In the genomic region with DNA sequence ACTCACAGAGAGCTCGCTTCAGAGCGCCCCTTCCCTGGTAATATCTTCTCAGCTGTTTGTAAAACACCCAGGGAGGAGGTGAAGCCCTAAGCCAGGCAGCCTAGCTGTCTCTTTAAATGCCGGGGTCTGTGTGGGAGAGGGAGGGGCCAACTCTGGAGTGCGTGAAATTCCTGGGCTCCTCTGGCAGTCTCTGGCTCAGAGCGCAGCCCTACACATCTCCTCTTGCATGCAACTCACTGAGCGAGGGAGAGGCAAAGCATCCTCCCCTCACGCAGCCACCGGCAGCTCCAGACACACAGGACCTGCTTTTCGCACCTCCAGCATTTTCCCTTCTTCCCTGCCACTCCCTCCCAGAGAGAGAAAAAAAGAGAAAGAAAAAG, we compare ENCODE assay signal across 9 mouse cellular contexts. TPM values are rescaled to one million over a fixed set of nuclear protein-coding genes. Genes with fewer than 3 reads are reported as not detected.
DNase-seq lines count a peak whose midpoint lies in the region; ATAC-seq and TF ChIP-seq lines count a peak whose summit lies in the region.
"Had no signal": no experiment of that assay in that cellular context is flagged by ENCODE, and none has a peak within 500 bp of the region (broad histone marks: within the 10 kb centered on the region; RNA-seq: fewer than 3 reads in every experiment).

A gene (plus strand): TSS at position 186 of the 380 bp plus-strand sequence.

- ATAC-seq in lung, embryonic 14.5 days (ENCODE audit: insufficient read depth), result peak; percentile 97
- ATAC-seq in forebrain, embryonic 16.5 days, result peak; percentile 98
- peak; percentile 96 for ATAC-seq in kidney, embryonic 14.5 days (ENCODE audit: low FRiP score, low TSS enrichment)
- peak; percentile 81 for ATAC-seq in limb, embryonic 13.5 days (ENCODE audit: low FRiP score, low read depth)
- ATAC-seq in neural tube, embryonic 15.5 days (ENCODE audit: low FRiP score), result peak; percentile 93

- no peaks in the 10 kb centered on the region for H3K4me1 ChIP-seq in lung, embryonic 14.5 days (ENCODE audit: insufficient read depth)
- H3K4me1 ChIP-seq in lung, adult 2 months (ENCODE audit: control insufficient read depth, insufficient read depth, low read length), result no peaks in the 10 kb centered on the region
- peaks cover 5% of the 10 kb centered on the region for H3K4me1 ChIP-seq in forebrain, embryonic 16.5 days (replicated peaks; ENCODE audit: control insufficient read depth, insufficient read depth, low read length)
- H3K4me1 ChIP-seq in kidney, embryonic 14.5 days (ENCODE audit: control insufficient read depth, insufficient read depth, low read length), result no peaks in the 10 kb centered on the region
- H3K4me1 ChIP-seq in limb, embryonic 13.5 days, result 0 out of 2 replicates have a peak, but pooled peaks cover 6% of the 10 kb centered on the region
- H3K4me1 ChIP-seq in neural tube, embryonic 15.5 days, result peaks cover 6% of the 10 kb centered on the region
- H3K4me1 ChIP-seq: liver, embryonic 15.5 days had no signal

- H3K9ac ChIP-seq in lung, embryonic 14.5 days, result no peak within 1 kb of the TSS
- H3K9ac ChIP-seq in forebrain, embryonic 16.5 days (replicated peaks; ENCODE audit: low read depth, low read length), result peak within 1 kb of the TSS; percentile 61
- H3K9ac ChIP-seq in kidney, embryonic 14.5 days (ENCODE audit: low read depth, low read length), result no peak within 1 kb of the TSS; the same call in 1 of the 2 replicates
- H3K9ac ChIP-seq in limb, embryonic 13.5 days, result no peak within 1 kb of the TSS
- H3K9ac ChIP-seq in neural tube, embryonic 15.5 days (replicated peaks), result peak within 1 kb of the TSS; percentile 57
- H3K9ac ChIP-seq: liver, embryonic 15.5 days had no signal

- 1% methylated on average over 9 of the region's 9 CpGs for WGBS in lung, embryonic 14.5 days
- under 1% methylated on average over 9 of the region's 9 CpGs for WGBS in lung, adult 2 months
- WGBS in forebrain, embryonic 16.5 days, result 0% methylated on average over 9 of the region's 9 CpGs
- WGBS in kidney, embryonic 14.5 days, result 2% methylated on average over 9 of the region's 9 CpGs
- 0% methylated on average over 9 of the region's 9 CpGs for WGBS in limb, embryonic 13.5 days
- 0% methylated on average over 9 of the region's 9 CpGs for WGBS in neural tube, embryonic 15.5 days

- H3K4me3 ChIP-seq in lung, embryonic 14.5 days (ENCODE audit: low read depth, low read length), result peak within 1 kb of the TSS; percentile 21
- H3K4me3 ChIP-seq in lung, adult 2 months (replicated peaks; ENCODE audit: extremely low read depth, low read depth, low read length), result no peak within 1 kb of the TSS
- H3K4me3 ChIP-seq in forebrain, embryonic 16.5 days (replicated peaks; ENCODE audit: low read length), result peak within 1 kb of the TSS; percentile 57
- peak within 1 kb of the TSS; percentile 17 for H3K4me3 ChIP-seq in kidney, embryonic 14.5 days (ENCODE audit: low read length)
- H3K4me3 ChIP-seq in limb, embryonic 13.5 days, result no peak within 1 kb of the TSS
- H3K4me3 ChIP-seq in neural tube, embryonic 15.5 days (replicated peaks), result peak within 1 kb of the TSS; percentile 53
- H3K4me3 ChIP-seq: liver, embryonic 15.5 days had no signal

- no peak for TF ChIP-seq CTCF in lung, embryonic 14.5 days (IDR thresholded peaks at IDR 0.05; ENCODE audit: low read depth)
- TF ChIP-seq CTCF in lung, adult 2 months (IDR thresholded peaks at IDR 0.05; ENCODE audit: insufficient read depth, low read length), result no peak

- H3K9me3 ChIP-seq in lung, embryonic 14.5 days (ENCODE audit: low read depth, low read length), result no peaks in the 10 kb centered on the region
- H3K9me3 ChIP-seq in forebrain, embryonic 16.5 days (ENCODE audit: control insufficient read depth, low read length), result no peaks in the 10 kb centered on the region
- H3K9me3 ChIP-seq in kidney, embryonic 14.5 days (ENCODE audit: control insufficient read depth, low read length), result no peaks in the 10 kb centered on the region
- H3K9me3 ChIP-seq in limb, embryonic 13.5 days, result no peaks in the 10 kb centered on the region
- H3K9me3 ChIP-seq in neural tube, embryonic 15.5 days (replicated peaks), result no peaks in the 10 kb centered on the region
- H3K9me3 ChIP-seq: liver, embryonic 15.5 days had no signal

- no peak for TF ChIP-seq POLR2A in lung, adult 2 months (IDR thresholded peaks at IDR 0.05; ENCODE audit: borderline replicate concordance, extremely low read depth, low read depth, low read length)

- H3K4me2 ChIP-seq in lung, embryonic 14.5 days, result peak within 1 kb of the TSS; percentile 54
- peak within 1 kb of the TSS; percentile 54 for H3K4me2 ChIP-seq in forebrain, embryonic 16.5 days (ENCODE audit: low read length)
- peak within 1 kb of the TSS; percentile 33 for H3K4me2 ChIP-seq in kidney, embryonic 14.5 days (replicated peaks; ENCODE audit: low read depth, low read length)
- peak within 1 kb of the TSS; percentile 52 for H3K4me2 ChIP-seq in limb, embryonic 13.5 days (replicated peaks)
- peak within 1 kb of the TSS; percentile 65 for H3K4me2 ChIP-seq in neural tube, embryonic 15.5 days
- H3K4me2 ChIP-seq: liver, embryonic 15.5 days had no signal

- DNase-seq in lung, embryonic 14.5 days, result peak; percentile 75
- no peak for DNase-seq in lung, adult 2 months
- no peak for DNase-seq in spleen, adult 12 weeks (ENCODE audit: low spot score)
- no peak for DNase-seq in urinary bladder, postnatal 36 days (ENCODE audit: low spot score in 2 of 2)

- no peak within 1 kb of the TSS for H3K27ac ChIP-seq in lung, embryonic 14.5 days (ENCODE audit: low read depth)
- peak within 1 kb of the TSS; percentile 46 for H3K27ac ChIP-seq in forebrain, embryonic 16.5 days (ENCODE audit: low read length)
- no peak within 1 kb of the TSS for H3K27ac ChIP-seq in kidney, embryonic 14.5 days (ENCODE audit: low read depth, low read length)
- H3K27ac ChIP-seq in limb, embryonic 13.5 days, result no peak within 1 kb of the TSS
- H3K27ac ChIP-seq in neural tube, embryonic 15.5 days (replicated peaks), result peak within 1 kb of the TSS; percentile 60; the same call in 1 of the 2 replicates
- H3K27ac ChIP-seq: liver, embryonic 15.5 days had no signal

- no peaks in the 10 kb centered on the region for H3K36me3 ChIP-seq in lung, embryonic 14.5 days (ENCODE audit: insufficient read depth)
- no peaks in the 10 kb centered on the region for H3K36me3 ChIP-seq in forebrain, embryonic 16.5 days (ENCODE audit: control insufficient read depth, insufficient read depth)
- H3K36me3 ChIP-seq in kidney, embryonic 14.5 days (ENCODE audit: control insufficient read depth, insufficient read depth, low read length), result no peaks in the 10 kb centered on the region
- H3K36me3 ChIP-seq in limb, embryonic 13.5 days, result no peaks in the 10 kb centered on the region
- H3K36me3 ChIP-seq in neural tube, embryonic 15.5 days, result no peaks in the 10 kb centered on the region
- H3K36me3 ChIP-seq: liver, embryonic 15.5 days had no signal

- no peaks in the 10 kb centered on the region for H3K27me3 ChIP-seq in lung, embryonic 14.5 days (ENCODE audit: insufficient read depth, low read length)
- H3K27me3 ChIP-seq in forebrain, embryonic 16.5 days (replicated peaks; ENCODE audit: control insufficient read depth, insufficient read depth, low read length), result no peaks in the 10 kb centered on the region
- H3K27me3 ChIP-seq in kidney, embryonic 14.5 days (ENCODE audit: control insufficient read depth, insufficient read depth, low read length), result no peaks in the 10 kb centered on the region
- H3K27me3 ChIP-seq in limb, embryonic 13.5 days, result no peaks in the 10 kb centered on the region
- H3K27me3 ChIP-seq in neural tube, embryonic 15.5 days (replicated peaks), result no peaks in the 10 kb centered on the region
- H3K27me3 ChIP-seq: liver, embryonic 15.5 days had no signal

RNA-seq across cellular contexts. Expression of the gene that starts here (rescaled TPM):
- 3.0 and 3.9 TPM in 2 replicates for polyA plus RNA-seq in lung, embryonic 14.5 days (2014; fragmentation: Nextera tagmentation; extraction: Ambion mirVana)
- 0.23 and 0.30 TPM in 2 replicates for polyA plus RNA-seq in lung, adult 2 months (2012; rRNA removed)
- 71.2 and 117 TPM in 2 replicates for polyA plus RNA-seq in forebrain, embryonic 16.5 days (2015; fragmentation: Nextera tagmentation; extraction: Ambion mirVana)
- polyA plus RNA-seq in kidney, embryonic 14.5 days (2014; fragmentation: Nextera tagmentation; extraction: Ambion mirVana), result 3.5 and 5.2 TPM in 2 replicates
- polyA plus RNA-seq in limb, embryonic 13.5 days (2015; fragmentation: Nextera tagmentation; extraction: Ambion mirVana), result 1.0 and 1.5 TPM in 2 replicates
- polyA plus RNA-seq in neural tube, embryonic 15.5 days (2015; fragmentation: Nextera tagmentation; extraction: Ambion mirVana), result 80.7 and 96.7 TPM in 2 replicates

Comparison
In these comparisons a context has a peak if more than half of its experiments do, and no peak if none do; other contexts are left out.
1. RNA of the gene that starts here (polyA plus RNA-seq): 71.2 to 117 TPM in forebrain, embryonic 16.5 days and 80.7 to 96.7 TPM in neural tube, embryonic 15.5 days; 3.5 to 5.2 TPM in kidney, embryonic 14.5 days, 3.0 to 3.9 TPM in lung, embryonic 14.5 days, 1.0 to 1.5 TPM in limb, embryonic 13.5 days and 0.23 to 0.30 TPM in lung, adult 2 months; every median in the first group is over 10 times any median in the second.
2. H3K4me3 ChIP-seq: peak in lung, embryonic 14.5 days (single experiment), forebrain, embryonic 16.5 days (single experiment), kidney, embryonic 14.5 days (single experiment) and neural tube, embryonic 15.5 days (single experiment); none in lung, adult 2 months (single experiment) and limb, embryonic 13.5 days (single experiment).
3. H3K27ac ChIP-seq: peak in forebrain, embryonic 16.5 days (single experiment) and neural tube, embryonic 15.5 days (single experiment); none in lung, embryonic 14.5 days (single experiment), kidney, embryonic 14.5 days (single experiment) and limb, embryonic 13.5 days (single experiment).
4. H3K9ac ChIP-seq: peak in forebrain, embryonic 16.5 days (single experiment) and neural tube, embryonic 15.5 days (single experiment); none in lung, embryonic 14.5 days (single experiment), kidney, embryonic 14.5 days (single experiment) and limb, embryonic 13.5 days (single experiment).
5. Peak in every context shown above with its lines, with median percentiles within 50 percentile points of each other: ATAC-seq and H3K4me2 ChIP-seq.